Mouse (Mus musculus) 3134 (cell line): Measurements from ENCODE around the gene Gm6526.
"Not testable (repeated sequence)": the region's sequence is repeated elsewhere in the genome, so short reads cannot be mapped to it uniquely, and the experiment has no call there.

Experiments used
- DNase-seq: peaks from one replicate; pipeline ENCODE4 v3.0.0-alpha.2; 2011; ENCODE audit warnings: low spot score; ENCODE audit not compliant: insufficient read length; ENCODE audit errors: extremely low read depth

Gene Gm6526

DNA sequence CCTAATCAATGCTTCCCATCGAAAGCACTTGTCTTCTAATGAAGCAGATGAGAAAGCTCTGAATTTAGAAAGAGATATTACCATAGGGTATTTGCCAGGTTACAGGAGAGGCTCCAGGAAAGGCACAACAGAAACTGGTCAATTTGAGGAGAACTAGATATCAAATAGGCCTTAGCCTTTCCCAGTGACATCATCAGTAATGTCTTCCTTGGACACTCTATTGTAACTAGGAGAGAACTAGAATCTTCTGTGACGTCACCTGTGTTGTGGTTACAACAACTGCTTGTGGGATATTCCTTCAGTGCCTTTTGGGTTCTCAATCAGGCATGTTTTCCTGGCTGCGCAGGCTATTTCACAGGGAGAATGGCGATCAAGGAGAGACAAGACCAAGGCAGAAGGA, at the start of gene Gm6526:
TSS of gene Gm6526 (plus strand) at position 301 of the 400 bp plus-strand sequence.
- DNase-seq = not testable (repeated sequence)

DNA sequence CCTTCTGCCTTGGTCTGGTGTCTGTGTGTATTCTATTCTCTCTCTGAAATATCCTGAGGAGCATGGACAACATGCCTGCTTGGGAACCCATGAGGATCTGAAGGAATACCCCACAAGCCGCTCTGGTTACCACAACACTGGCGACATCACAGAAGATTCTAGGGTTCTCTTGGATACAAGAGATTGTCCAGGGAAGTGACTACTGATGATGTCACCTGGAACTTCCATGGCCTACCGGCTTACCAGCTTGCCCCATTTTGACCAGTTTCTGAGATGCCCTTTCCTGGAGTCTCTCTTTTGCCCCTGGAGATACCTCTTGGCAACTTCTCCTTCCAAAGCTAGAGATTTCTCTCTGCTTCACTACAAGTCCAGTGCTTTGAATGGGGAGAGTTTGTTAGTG, 20.3 kb upstream of the Gm6526 start, which contains the start of gene Gm16506:
TSS of gene Gm16506 (minus strand) at position 101 of the 400 bp plus-strand sequence.
- not testable (repeated sequence) for DNase-seq

DNA sequence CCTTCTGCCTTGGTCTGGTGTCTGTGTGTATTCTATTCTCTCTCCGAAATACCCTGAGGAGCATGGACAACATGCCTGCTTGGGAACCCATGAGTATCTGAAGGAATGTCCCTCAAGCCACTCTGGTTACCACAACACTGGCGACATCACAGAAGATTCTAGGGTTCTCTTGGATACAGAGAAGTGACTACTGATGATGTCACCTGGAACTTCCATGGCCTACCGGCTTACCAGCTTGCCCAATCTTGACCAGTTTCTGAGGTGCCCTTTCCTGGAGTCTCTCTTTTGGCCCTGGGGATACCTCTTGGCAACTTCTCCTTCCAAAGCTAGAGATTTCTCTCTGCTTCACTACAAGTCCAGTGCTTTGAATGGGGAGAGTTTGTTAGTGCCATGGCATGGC, 37.0 kb downstream of the Gm6526 start, which contains the start of gene Gm8180:
TSS of gene Gm8180 (minus strand) at position 101 of the 400 bp plus-strand sequence.
- not testable (repeated sequence) for DNase-seq

DNA sequence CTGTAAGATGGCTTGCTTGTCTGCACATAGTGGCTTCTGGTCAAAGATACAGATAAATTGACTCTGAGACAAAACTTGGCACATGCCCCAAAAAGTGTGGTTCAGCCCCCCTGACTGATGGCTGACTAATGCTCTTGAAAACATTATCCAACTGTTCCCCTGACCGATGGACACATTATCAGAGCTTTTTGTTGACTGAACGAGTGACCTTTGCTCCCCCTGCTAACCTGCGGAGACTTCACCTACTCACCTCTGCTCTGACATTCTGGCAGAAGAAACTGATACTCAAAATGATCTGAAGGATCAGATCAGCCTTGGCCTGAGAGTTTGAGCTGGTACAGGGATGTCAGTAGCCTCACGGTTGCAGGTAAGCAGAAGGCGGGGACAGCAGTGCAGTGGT, 46.1 kb downstream of the Gm6526 start:
- not testable (repeated sequence) for DNase-seq

DNA sequence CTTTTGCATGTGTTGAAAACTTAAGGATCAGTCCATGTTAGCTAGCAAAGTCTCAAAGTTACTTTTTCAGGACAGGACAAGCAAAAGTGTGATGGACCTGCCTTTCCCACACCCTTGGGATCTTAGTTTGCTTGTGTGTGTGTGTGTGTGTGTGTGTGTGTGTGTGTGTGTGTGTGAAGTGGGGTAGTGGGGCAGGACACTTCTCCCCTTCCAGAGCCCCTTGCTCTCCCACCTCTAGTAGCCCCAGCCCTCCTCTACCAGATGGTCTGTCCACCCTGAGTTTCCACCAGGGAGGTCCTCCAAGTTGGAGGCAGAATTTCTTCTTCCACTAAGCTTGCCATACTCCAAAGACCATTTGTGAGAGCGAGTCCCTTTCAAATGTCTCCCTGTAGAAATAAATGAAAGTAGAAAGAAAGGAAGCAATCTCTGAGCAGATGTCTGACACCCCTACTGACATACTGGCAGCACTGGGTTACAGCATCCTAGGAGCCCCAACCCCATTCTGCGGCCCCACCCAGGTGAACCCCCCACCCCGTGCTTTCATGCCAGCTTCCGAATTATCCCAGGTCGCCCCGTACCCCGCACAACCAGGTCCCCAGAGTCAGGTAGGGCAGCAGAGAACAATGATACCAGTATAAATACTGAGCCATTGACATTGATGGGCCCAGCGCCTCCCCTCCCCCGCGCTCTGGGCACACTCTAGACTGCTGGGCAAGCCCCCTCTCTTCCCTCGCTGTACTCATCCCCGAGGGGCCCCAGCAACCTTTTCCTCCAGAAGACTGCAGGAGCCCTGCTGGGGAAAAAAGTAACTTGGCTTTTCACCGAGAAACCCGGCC, 48.6 kb downstream of the Gm6526 start:
- no peak for DNase-seq

DNA sequence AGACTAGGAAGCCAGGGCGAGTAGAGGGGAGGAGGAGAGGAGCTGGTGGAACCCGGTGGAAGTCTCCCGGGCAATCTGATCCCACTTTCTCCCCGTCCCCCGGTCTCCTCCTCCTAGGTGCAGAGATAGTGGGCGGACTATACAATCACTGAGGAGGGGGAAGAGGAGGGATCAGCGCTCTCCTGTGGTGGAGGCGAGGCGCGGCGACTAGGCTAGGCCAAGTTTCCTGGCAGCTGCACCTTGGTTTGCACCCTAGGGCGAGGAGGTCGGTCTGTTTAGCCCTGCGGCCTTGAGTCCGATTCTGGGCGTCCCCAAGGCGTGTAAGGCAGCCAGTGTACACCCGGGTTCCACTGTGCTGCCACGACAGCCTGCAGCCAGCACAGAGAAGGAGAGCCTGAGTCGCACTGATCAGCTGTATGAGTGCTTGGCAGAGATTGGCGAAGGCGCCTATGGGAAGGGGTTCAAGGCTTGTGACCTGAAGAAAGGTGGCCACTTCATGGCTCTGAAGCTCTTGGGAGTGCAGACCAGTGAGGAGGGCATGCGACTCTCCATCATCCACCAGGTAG, 49.3 kb downstream of the Gm6526 start:
- DNase-seq = not testable (repeated sequence)

DNA sequence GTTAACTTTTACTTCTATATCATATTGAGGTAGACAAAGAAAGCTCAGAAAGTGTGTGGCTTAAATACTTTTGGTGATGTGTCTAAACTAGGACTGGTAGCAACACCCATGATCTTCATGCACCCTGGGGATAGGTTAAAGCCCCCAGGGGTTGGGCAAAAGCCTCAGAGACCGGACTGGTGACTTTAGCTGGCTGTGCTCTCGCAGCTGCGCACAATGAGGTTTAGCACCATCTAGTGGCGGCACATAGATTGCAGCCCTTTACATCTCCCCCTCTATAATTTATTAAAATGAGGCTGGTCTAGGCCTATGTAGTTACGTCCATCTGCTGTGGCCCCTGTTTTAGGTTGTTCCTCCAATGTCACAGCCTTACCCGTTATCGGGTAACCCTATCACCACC, 56.8 kb downstream of the Gm6526 start:
- not testable (repeated sequence) for DNase-seq
